Mouse (Mus musculus) kidney, adult 11 months (tissue): ENCODE data around the gene Tmem208.

Experiments used
- DNase-seq: peaks from one replicate; pipeline ENCODE4 v3.0.0; 2022

Gene Tmem208

DNA sequence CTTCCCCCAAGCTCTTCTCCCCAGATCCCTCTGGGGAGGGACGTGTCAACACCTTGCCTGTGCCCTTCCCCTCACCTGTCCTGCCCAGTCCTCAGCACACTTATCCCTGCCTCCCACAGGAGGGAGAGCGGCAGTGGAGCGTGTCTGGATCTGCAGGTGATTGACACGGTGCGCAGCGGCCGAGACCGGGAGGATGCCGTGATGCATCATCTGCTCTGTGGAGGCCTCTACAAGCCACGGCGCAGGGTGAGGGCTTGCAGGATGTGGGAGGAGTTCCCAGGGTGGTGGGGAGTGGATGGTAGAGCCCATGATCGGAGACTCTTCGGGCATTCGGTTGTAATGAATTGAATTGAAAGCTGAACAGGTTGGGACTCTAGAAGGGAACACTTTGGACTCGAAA, 33.1 kb downstream of the Tmem208 start:
- DNase-seq = no peak

DNA sequence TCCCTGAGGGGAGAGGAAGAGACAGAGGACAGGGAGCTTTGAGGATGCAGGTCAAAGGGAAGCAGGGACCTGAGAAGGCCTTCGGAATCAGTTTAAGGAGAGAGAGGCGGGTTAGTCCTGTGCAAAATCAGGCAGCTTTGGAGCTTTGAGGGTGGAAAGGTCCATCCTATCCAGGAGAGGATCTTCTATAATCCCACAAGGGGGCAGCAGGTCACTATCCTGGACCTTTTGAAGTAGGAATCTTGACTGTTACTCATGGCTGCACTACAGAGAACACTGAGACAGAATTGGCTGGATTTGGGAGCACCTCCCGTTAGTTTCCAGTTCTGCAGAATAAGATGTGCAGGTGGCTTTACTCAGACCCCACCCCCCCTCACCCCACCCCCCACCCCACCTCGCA, 33.5 kb downstream of the Tmem208 start:
- DNase-seq = no peak

DNA sequence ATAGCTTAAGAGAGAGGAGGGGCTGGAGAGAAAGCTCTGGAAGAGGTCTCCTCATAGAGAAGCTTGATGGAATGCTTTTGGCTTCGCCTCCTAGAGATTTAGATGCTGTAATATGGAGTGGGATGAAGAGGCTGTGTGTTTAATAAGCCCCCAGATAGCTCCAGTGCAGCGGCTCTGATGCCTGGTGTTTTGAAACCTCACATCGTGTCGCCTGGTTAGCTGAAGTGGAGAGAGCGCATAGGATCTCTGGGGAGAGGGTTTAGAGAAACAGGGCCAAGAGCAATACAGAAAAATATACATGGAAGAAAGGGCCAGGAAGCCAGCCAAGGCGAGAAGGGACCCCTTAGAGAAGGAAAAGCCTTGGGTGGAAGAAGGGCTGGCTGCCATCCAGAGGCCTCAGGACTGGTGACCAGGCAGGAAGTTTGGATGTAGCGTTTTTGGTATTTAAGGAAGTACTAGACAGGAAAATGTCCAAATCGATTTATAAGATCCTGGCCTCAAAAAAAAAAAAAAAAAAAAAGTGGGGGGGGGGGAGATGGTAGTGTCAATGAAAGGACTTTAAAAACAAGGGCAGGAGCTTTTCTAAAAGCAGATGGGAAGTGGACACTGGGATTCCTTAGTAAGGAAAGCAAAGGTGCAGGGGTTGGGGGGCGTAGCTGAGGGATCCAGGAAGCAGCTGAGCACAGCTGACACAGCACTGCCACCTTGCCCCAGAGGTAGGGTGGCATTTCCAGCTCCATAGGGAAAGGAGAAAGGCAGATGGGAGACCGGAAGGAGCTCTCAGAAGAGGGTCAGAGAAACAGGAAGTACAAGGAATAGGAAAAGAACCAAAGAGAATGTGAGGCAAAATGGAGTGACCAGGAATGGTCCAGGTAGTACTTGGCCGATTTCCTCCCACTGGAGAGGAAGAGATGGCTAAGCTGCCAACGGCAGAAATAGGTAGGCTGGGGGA, 35.9 kb downstream of the Tmem208 start:
- peak; percentile 47 for DNase-seq

DNA sequence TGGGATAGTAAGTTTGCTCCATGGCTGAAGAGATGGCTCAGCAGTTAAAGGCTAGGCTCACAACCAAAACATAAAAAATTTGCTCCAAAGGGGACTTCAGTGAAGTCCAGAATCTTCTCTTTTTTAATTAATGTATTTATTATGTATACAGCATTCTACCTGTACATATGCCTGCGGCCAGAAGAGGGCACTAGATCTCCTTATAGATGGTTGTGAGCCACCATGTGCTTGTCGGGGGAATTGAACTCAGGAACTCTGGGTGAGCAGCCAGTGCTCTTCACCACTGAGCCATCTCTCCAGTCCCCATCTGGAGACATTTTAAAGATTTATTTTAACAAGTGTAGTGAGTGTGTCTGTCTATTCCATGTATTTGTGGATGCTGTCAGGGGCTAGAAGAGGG, 41.0 kb downstream of the Tmem208 start:
- DNase-seq = no peak

DNA sequence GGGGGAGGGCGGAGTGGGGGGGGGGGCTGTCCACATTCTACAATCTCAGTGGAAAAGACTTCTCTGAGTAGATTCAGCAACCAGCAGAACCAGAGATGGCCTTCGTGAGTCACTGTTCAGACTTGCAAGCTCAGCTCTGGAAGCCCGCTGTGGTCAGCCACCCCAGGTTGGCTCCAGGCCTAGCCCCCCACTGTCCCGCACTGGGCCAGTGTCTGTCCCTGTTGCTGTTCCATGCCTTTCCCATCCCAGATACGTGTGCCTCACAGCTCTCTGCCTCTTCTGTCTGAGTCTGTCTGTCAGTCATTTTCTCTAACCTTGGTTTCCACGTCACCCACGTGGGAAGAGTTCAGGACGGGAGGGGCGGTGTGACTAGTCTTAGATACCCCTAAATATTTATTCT, 46.3 kb downstream of the Tmem208 start:
- DNase-seq = no peak

DNA sequence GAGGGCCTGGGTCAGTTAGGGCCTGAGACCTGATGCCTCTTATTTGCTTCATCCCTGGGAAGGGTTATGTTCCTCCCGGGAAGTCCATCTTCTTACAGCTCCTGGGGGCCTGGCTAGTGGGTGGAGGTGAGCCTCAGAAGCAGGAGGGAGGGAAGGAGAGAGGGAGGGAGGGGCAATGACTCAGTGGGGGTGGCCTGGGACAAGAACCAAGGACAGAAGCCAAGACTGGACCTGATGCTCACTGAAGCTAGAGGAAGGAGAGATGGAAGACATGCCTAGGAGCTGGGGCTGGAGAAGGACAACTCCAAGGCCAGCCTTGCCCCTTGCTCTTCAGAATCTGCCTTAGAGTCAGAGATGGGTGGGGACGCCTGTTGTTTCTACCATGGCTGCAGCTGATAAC, 46.9 kb downstream of the Tmem208 start, which contains the start of gene Plekhg4:
Gene Plekhg4, plus strand, starts transcription at position 243 of the 400 bp plus-strand sequence.
- no peak for DNase-seq

DNA sequence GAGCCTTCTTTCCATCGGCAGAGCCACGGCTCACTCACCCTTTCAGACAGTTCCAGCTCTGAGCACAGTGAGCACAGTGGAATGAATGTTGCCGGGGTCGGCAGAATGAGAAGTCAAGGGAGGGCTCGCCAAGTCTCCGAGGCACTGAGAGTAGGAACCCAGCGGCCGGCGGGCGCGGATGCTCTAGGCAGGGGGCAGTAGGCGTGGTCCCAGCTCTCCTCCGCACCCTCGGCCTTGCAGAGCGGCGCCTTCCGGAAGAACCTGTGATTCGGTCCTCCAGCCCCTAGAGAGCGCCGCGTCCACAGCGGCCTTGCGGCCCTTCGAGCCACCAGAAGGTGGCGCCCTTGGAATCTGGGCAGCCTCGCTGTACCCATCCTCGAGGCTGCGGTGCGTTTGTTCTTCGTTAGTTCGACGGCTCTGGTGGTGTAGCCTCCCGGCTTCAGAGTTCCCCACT, 48.4 kb downstream of the Tmem208 start:
- DNase-seq = no peak

DNA sequence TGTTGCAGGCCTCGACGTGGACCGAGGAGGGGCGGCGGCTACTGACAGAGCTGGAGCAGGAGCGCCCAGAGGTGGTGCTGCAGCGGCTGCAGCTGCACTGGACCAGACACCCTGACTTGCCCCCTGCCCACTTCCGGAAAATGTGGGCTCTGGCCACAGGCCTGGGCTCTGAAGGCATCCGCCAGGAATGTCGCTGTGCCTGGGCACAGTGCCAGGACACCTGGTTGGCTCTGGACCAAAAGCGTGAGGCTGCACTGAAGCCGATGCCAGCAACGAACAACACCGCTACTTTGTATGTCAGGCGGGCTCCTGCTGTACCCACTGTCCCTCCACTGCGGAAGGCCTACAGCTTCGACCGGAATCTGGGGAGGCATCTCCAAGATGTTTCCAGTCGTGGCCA, 52.5 kb downstream of the Tmem208 start:
- peak; percentile 68 for DNase-seq

DNA sequence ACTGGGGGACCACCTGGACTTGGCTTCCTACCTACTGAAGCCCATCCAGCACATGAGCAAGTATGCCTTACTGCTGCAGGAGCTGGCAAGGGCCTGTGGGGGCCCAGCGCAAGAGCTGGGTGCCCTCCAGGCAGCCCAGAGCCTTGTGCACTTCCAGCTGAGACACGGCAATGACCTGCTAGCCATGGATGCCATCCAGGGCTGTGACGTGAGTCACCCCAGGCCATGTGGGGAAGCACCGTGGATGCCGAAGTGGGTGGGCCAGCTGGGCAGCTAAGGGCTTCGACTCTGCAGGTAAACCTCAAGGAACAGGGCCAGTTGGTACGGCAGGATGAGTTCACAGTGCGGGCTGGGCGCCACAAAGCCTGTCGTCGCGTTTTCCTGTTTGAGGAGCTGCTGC, 54.2 kb downstream of the Tmem208 start:
- no peak for DNase-seq

DNA sequence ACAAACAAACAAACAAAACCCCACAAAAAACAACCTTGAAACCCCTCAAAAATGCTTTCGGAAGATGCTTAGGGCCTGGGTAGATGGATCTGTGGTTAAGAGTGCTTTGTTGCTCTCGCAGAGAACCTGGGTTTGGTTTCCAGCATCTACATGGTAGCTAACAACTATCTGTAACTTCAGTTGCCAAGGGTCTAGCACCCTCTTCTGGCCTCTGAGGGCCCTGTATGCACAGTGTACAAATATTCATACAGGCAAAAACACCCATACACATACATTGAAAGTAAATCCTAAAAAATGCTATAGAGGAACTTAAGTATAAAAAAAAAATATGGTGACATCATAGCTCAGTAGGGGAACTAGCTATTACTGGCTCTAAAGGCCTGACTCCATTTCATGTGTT, 57.9 kb downstream of the Tmem208 start:
- no peak for DNase-seq
